Mouse (Mus musculus): ENCODE measurements at regions not wholly inside any gene's neighbourhood (a gene's known extent, or its start where the extent isn't known, plus 50 kb on each side); places are given as distances from the start of the nearest gene placed in this dataset.
"Not testable (repeated sequence)": the region's sequence is repeated elsewhere in the genome, so short reads cannot be mapped to it uniquely, and the experiment has no call there.

- Histone ChIP-seq H3K36me3 (no peaks in the 10 kb centered on the region), H3K9ac (replicated peaks) (no peak overlapping the region), H3K4me3 (replicated peaks) (no peak overlapping the region), H3K4me2 (no peak overlapping the region), H3K27ac (no peak overlapping the region), H3K4me1 (replicated peaks) (no peaks in the 10 kb centered on the region; the same call in 1 of the 2 replicates), H3K27me3 (no peaks in the 10 kb centered on the region), H3K9me3 (no peaks in the 10 kb centered on the region)
- 46% methylated on average over 13 of the region's 13 CpGs for WGBS
- no peak; the same call in 1 of the 2 replicates for ATAC-seq (ENCODE audit: insufficient number of reproducible peaks, insufficient read depth, low FRiP score, low TSS enrichment, low read depth)
These were observed 78.8 kb downstream of the Tpbg start for GRCm38 (mm10) chr9:85920745-85921614.

- Histone ChIP-seq H3K4me2 (no peak overlapping the region), H3K9me3 (no peaks in the 10 kb centered on the region), H3K4me3 (replicated peaks) (no peak overlapping the region), H3K27ac (no peak overlapping the region), H3K9ac (replicated peaks) (no peak overlapping the region), H3K4me1 (replicated peaks) (no peaks in the 10 kb centered on the region; the same call in 1 of the 2 replicates), H3K36me3 (no peaks in the 10 kb centered on the region), H3K27me3 (no peaks in the 10 kb centered on the region)
- no peak for ATAC-seq (ENCODE audit: insufficient number of reproducible peaks, insufficient read depth, low FRiP score, low TSS enrichment, low read depth)
- 64% methylated on average over 1 of the region's 1 CpGs for WGBS
These were observed 83.1 kb downstream of the Tpbg start for GRCm38 (mm10) chr9:85925259-85925658.

GRCm38 (mm10) chr9:85932209-85932608 lies 90.0 kb downstream of the Tpbg start:
- no peaks in the 10 kb centered on the region for H3K4me1 ChIP-seq (replicated peaks)
- no peak overlapping the region for H3K27ac ChIP-seq
- no peak overlapping the region for H3K4me3 ChIP-seq (replicated peaks)
- no peaks in the 10 kb centered on the region for H3K27me3 ChIP-seq
- no peaks in the 10 kb centered on the region for H3K9me3 ChIP-seq
- H3K9ac ChIP-seq (replicated peaks), result no peak overlapping the region
- no peaks in the 10 kb centered on the region for H3K36me3 ChIP-seq
- ATAC-seq (ENCODE audit: insufficient number of reproducible peaks, insufficient read depth, low FRiP score, low TSS enrichment, low read depth), result no peak
- H3K4me2 ChIP-seq, result no peak overlapping the region
- WGBS, result 88% methylated on average over 3 of the region's 3 CpGs

GRCm38 (mm10) chr9:85943066-85943684 lies 101.0 kb downstream of the Tpbg start:
- 89% methylated on average over 14 of the region's 14 CpGs for WGBS
- not testable (repeated sequence) for H3K27ac ChIP-seq; H3K4me1 ChIP-seq (replicated peaks); H3K27me3 ChIP-seq; ATAC-seq (ENCODE audit: insufficient number of reproducible peaks, insufficient read depth, low FRiP score, low TSS enrichment, low read depth); H3K9me3 ChIP-seq; H3K4me2 ChIP-seq; H3K4me3 ChIP-seq (replicated peaks); H3K9ac ChIP-seq (replicated peaks); H3K36me3 ChIP-seq

GRCm38 (mm10) chr9:85948495-85949137 lies 106.4 kb downstream of the Tpbg start:
- H3K9ac ChIP-seq (replicated peaks), result no peak overlapping the region
- no peaks in the 10 kb centered on the region for H3K36me3 ChIP-seq
- H3K27ac ChIP-seq, result no peak overlapping the region
- H3K4me2 ChIP-seq, result no peak overlapping the region
- no peak for ATAC-seq (ENCODE audit: insufficient number of reproducible peaks, insufficient read depth, low FRiP score, low TSS enrichment, low read depth)
- no peaks in the 10 kb centered on the region for H3K9me3 ChIP-seq
- no peaks in the 10 kb centered on the region for H3K27me3 ChIP-seq
- no peak overlapping the region for H3K4me3 ChIP-seq (replicated peaks)
- 75% methylated on average over 12 of the region's 12 CpGs for WGBS
- no peaks in the 10 kb centered on the region for H3K4me1 ChIP-seq (replicated peaks)

GRCm38 (mm10) chr9:85951777-85952176 lies 109.6 kb downstream of the Tpbg start:
- 76% methylated on average over 2 of the region's 2 CpGs for WGBS
- ATAC-seq (ENCODE audit: insufficient number of reproducible peaks, insufficient read depth, low FRiP score, low TSS enrichment, low read depth), result no peak
- Histone ChIP-seq H3K9ac (replicated peaks) (no peak overlapping the region), H3K9me3 (no peaks in the 10 kb centered on the region), H3K27me3 (no peaks in the 10 kb centered on the region), H3K36me3 (no peaks in the 10 kb centered on the region), H3K4me3 (replicated peaks) (no peak overlapping the region), H3K27ac (no peak overlapping the region), H3K4me1 (replicated peaks) (no peaks in the 10 kb centered on the region), H3K4me2 (no peak overlapping the region)

GRCm38 (mm10) chr9:85970076-85970475 lies 127.9 kb downstream of the Tpbg start:
- no peak for ATAC-seq (ENCODE audit: insufficient number of reproducible peaks, insufficient read depth, low FRiP score, low TSS enrichment, low read depth)
- no peak overlapping the region for H3K27ac ChIP-seq
- no peaks in the 10 kb centered on the region for H3K4me1 ChIP-seq (replicated peaks)
- H3K9ac ChIP-seq (replicated peaks), result no peak overlapping the region
- H3K9me3 ChIP-seq, result no peaks in the 10 kb centered on the region
- no peaks in the 10 kb centered on the region for H3K27me3 ChIP-seq
- WGBS, result 92% methylated on average over 10 of the region's 10 CpGs
- H3K4me3 ChIP-seq (replicated peaks), result no peak overlapping the region
- H3K4me2 ChIP-seq, result no peak overlapping the region
- H3K36me3 ChIP-seq, result no peaks in the 10 kb centered on the region

- Histone ChIP-seq H3K36me3 (no peaks in the 10 kb centered on the region), H3K9ac (replicated peaks) (no peak overlapping the region), H3K27ac (no peak overlapping the region), H3K4me1 (replicated peaks) (no peaks in the 10 kb centered on the region), H3K4me3 (replicated peaks) (no peak overlapping the region), H3K27me3 (no peaks in the 10 kb centered on the region), H3K4me2 (no peak overlapping the region), H3K9me3 (no peaks in the 10 kb centered on the region)
- WGBS, result 90% methylated on average over 5 of the region's 5 CpGs
- ATAC-seq (ENCODE audit: insufficient number of reproducible peaks, insufficient read depth, low FRiP score, low TSS enrichment, low read depth), result no peak
These were observed 139.2 kb downstream of the Tpbg start for GRCm38 (mm10) chr9:85981428-85981827.

- H3K4me3 ChIP-seq (replicated peaks); H3K4me2 ChIP-seq; H3K9ac ChIP-seq (replicated peaks); H3K36me3 ChIP-seq; H3K9me3 ChIP-seq; H3K27me3 ChIP-seq; ATAC-seq (ENCODE audit: insufficient number of reproducible peaks, insufficient read depth, low FRiP score, low TSS enrichment, low read depth); H3K4me1 ChIP-seq (replicated peaks); H3K27ac ChIP-seq: not testable (repeated sequence)
- 94% methylated on average over 8 of the region's 8 CpGs for WGBS
These were observed 141.3 kb downstream of the Tpbg start for GRCm38 (mm10) chr9:85983516-85983915.

- WGBS, result 35% methylated on average over 5 of the region's 5 CpGs
- Histone ChIP-seq H3K4me3 (replicated peaks) (no peak overlapping the region), H3K27ac (no peak overlapping the region), H3K4me2 (no peak overlapping the region), H3K36me3 (no peaks in the 10 kb centered on the region), H3K4me1 (replicated peaks) (no peaks in the 10 kb centered on the region), H3K27me3 (no peaks in the 10 kb centered on the region), H3K9ac (replicated peaks) (no peak overlapping the region), H3K9me3 (no peaks in the 10 kb centered on the region)
- no peak for ATAC-seq (ENCODE audit: insufficient number of reproducible peaks, insufficient read depth, low FRiP score, low TSS enrichment, low read depth)
These were observed 143.5 kb downstream of the Tpbg start for GRCm38 (mm10) chr9:85985671-85986070.

- Histone ChIP-seq H3K27ac (no peak overlapping the region), H3K4me2 (no peak overlapping the region), H3K27me3 (no peaks in the 10 kb centered on the region), H3K9me3 (no peaks in the 10 kb centered on the region), H3K4me1 (replicated peaks) (no peaks in the 10 kb centered on the region), H3K9ac (replicated peaks) (no peak overlapping the region), H3K4me3 (replicated peaks) (no peak overlapping the region), H3K36me3 (no peaks in the 10 kb centered on the region)
- WGBS, result 72% methylated on average over 2 of the region's 2 CpGs
- ATAC-seq (ENCODE audit: insufficient number of reproducible peaks, insufficient read depth, low FRiP score, low TSS enrichment, low read depth), result no peak
These were observed 144.0 kb downstream of the Tpbg start for GRCm38 (mm10) chr9:85986142-85986541.

Measured in limb, embryonic 12.5 days (tissue).